Mouse (Mus musculus) liver, embryonic 11.5 days (tissue): ENCODE results near the gene Esr2. TPM values are rescaled to one million over a fixed set of nuclear protein-coding genes. Genes with fewer than 3 reads are reported as not detected.
"Not testable (repeated sequence)": the region's sequence is repeated elsewhere in the genome, so short reads cannot be mapped to it uniquely, and the experiment has no call there.

Experiments
- ATAC-seq: fragments of 200-750 bp; cut with Nextera tagmentation; replicated peaks from 2 replicates; pipeline ENCODE4 v1.8.0; 2017; ENCODE audit warnings: moderate number of reproducible peaks, mild to moderate bottlenecking, moderate TSS enrichment, moderate library complexity; ENCODE audit not compliant: low FRiP score
- DNase-seq: peaks from one replicate; pipeline ENCODE4 v3.0.0-alpha.2; 2017; ENCODE audit warnings: low spot score
- H3K27ac ChIP-seq: fragments of 300-500 bp; sonication (generic); 2 replicates; pipeline ENCODE4 v1.5.1; 2014; ENCODE audit warnings: mild to moderate bottlenecking, low read depth, low read length, control low read depth
- H3K27me3 ChIP-seq: fragments of 300-500 bp; sonication (generic); replicated peaks from 2 replicates; pipeline ENCODE4 v1.6.1; 2014; ENCODE audit warnings: low read length, mixed read lengths; ENCODE audit not compliant: control insufficient read depth, insufficient read depth
- H3K36me3 ChIP-seq: fragments of 300-500 bp; sonication (generic); 2 replicates; pipeline ENCODE4 v1.6.1; 2014; ENCODE audit warnings: mild to moderate bottlenecking, low read length, moderate library complexity, mixed read lengths; ENCODE audit not compliant: control insufficient read depth, insufficient read depth
- H3K4me1 ChIP-seq: fragments of 300-500 bp; sonication (generic); replicated peaks from 2 replicates; pipeline ENCODE4 v1.6.1; 2014; ENCODE audit warnings: low read length, mixed read lengths; ENCODE audit not compliant: control insufficient read depth, insufficient read depth
- H3K4me2 ChIP-seq: fragments of 300-500 bp; sonication (generic); 2 replicates; pipeline ENCODE4 v1.6.1; 2014; ENCODE audit warnings: mild to moderate bottlenecking, control low read depth, moderate library complexity
- H3K4me3 ChIP-seq: fragments of 300-500 bp; sonication (generic); 2 replicates; pipeline ENCODE4 v1.5.1; 2014; ENCODE audit warnings: low read depth, low read length, control low read depth
- H3K9ac ChIP-seq: fragments of 300-500 bp; sonication (generic); 2 replicates; pipeline ENCODE4 v1.6.1; 2014; ENCODE audit warnings: low read depth, low read length, control low read depth
- H3K9me3 ChIP-seq: fragments of 300-500 bp; sonication (generic); 2 replicates; pipeline ENCODE4 v1.6.1; 2016; ENCODE audit warnings: low read length, inconsistent platforms, mixed read lengths; ENCODE audit not compliant: control insufficient read depth
- WGBS: fragments of 180-500 bp; shearing (Covaris S2); extraction: QIAGEN DNeasy Blood & Tissue Kit; methylation state at CpG from one replicate; pipeline ENCODE4 v1.1.7; 2014; 5-methylcytosine and 5-hydroxymethylcytosine counted together
- polyA plus RNA-seq: library from polyadenylated mRNA; unstranded; fragments of >200 nt; fragmentation: Nextera tagmentation; extraction: Ambion mirVana; gene quantifications from 2 replicates; pipeline ENCODE4 v1.2.1, GENCODE M21; 2014

Gene Esr2
- polyA plus RNA-seq: 0.15 and 0.29 TPM in 2 replicates

DNA sequence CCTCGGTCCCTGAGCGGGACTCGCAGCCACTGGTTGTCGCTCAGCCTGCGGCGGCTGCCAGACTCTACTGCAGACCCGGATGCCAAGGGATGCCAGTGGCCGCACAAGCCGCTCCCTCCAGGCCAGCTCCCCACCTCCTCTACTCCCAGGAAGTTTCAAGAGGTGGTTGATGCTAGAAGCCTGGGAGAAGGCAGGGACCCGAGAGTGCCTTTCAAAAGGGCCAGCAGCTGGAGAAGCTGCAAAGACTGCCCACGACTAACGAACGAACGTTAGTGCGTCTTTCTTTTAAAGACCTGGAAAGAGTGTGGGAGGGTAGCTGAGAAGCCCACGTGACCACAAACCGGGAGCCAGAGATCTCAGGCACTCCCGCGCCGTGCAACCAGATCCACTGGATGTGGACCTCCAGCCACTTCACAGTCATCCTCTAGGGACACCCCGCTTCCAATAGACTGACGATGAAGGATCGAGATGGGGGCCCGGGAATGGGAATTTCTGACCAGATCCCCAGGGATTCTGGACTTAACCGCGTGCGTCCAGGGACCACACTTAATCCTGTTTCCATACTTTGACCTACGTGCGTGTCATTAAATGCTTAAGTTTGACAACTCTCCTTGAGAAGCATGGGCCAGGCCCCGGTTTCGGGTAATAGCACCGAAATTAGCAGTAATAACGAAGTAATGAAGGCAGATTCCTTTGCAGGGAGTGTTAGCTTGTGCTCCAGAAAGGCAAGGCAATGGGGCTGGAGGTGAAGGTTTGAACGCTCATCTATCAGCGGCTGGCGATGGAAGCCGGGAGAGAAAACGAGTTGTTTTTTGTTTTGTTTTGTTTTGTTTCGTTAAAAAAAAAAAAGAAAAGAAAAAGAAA lies at the start of gene Esr2:
Gene Esr2, minus strand, starts transcription at position 260 of the 864 bp plus-strand sequence.
- Histone ChIP-seq H3K4me3 (peak within 1 kb of the TSS; percentile 44), H3K27me3 (peaks cover 19% of the 10 kb centered on the region), H3K4me1 (no peaks in the 10 kb centered on the region), H3K27ac (no peak within 1 kb of the TSS), H3K36me3 (no peaks in the 10 kb centered on the region), H3K9ac (no peak within 1 kb of the TSS), H3K4me2 (peak within 1 kb of the TSS; percentile 86), H3K9me3 (no peaks in the 10 kb centered on the region)
- ATAC-seq: no peak
- peak; percentile 47 for DNase-seq
- 1% methylated on average over 39 of the region's 39 CpGs for WGBS

- not testable (repeated sequence) for H3K9ac ChIP-seq, H3K4me3 ChIP-seq, H3K4me2 ChIP-seq, ATAC-seq, H3K36me3 ChIP-seq, H3K4me1 ChIP-seq, DNase-seq, H3K27ac ChIP-seq, H3K27me3 ChIP-seq, H3K9me3 ChIP-seq
- WGBS: 56% methylated on average over 1 of the region's 8 CpGs
Observed at GRCm38 (mm10) chr12:76222104-76222503, 45.0 kb upstream of the Esr2 start.

GRCm38 (mm10) chr12:76216716-76217115 lies 39.7 kb upstream of the Esr2 start:
- Histone ChIP-seq H3K4me1 (no peaks in the 10 kb centered on the region), H3K9me3 (no peaks in the 10 kb centered on the region), H3K4me3 (no peak overlapping the region), H3K27me3 (no peaks in the 10 kb centered on the region), H3K4me2 (no peak overlapping the region), H3K9ac (no peak overlapping the region), H3K27ac (no peak overlapping the region), H3K36me3 (no peaks in the 10 kb centered on the region)
- DNase-seq (no peak), ATAC-seq (no peak)
- 64% methylated on average over 11 of the region's 11 CpGs for WGBS

DNA sequence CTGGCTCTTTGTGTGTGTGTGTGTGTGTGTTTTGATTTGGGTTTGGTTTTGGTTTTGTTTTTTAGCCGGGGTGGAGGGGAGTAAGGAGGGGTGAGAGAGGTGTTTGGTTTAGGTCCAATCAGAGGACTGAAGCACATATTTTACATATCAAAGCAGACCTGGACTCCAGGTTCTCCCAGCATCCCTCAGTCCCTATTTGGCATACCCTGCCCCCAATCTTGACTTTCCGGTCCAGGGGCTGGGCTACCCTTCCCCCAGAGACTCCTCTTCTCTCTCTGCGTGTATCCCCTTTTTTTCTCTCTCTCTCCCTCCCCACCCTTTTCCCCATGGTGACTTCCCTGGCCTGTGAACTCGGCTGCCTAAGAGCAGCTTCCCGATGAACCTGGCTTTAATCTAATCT lies 38.1 kb upstream of the Esr2 start:
- ATAC-seq (no peak), DNase-seq (no peak)
- no peak overlapping the region for H3K9ac ChIP-seq
- 31% methylated on average over 5 of the region's 5 CpGs for WGBS
- no peaks in the 10 kb centered on the region for H3K27me3 ChIP-seq
- no peaks in the 10 kb centered on the region for H3K9me3 ChIP-seq
- no peak overlapping the region for H3K4me2 ChIP-seq
- H3K27ac ChIP-seq: no peak overlapping the region
- H3K36me3 ChIP-seq: no peaks in the 10 kb centered on the region
- H3K4me1 ChIP-seq: no peaks in the 10 kb centered on the region
- no peak overlapping the region for H3K4me3 ChIP-seq

DNA sequence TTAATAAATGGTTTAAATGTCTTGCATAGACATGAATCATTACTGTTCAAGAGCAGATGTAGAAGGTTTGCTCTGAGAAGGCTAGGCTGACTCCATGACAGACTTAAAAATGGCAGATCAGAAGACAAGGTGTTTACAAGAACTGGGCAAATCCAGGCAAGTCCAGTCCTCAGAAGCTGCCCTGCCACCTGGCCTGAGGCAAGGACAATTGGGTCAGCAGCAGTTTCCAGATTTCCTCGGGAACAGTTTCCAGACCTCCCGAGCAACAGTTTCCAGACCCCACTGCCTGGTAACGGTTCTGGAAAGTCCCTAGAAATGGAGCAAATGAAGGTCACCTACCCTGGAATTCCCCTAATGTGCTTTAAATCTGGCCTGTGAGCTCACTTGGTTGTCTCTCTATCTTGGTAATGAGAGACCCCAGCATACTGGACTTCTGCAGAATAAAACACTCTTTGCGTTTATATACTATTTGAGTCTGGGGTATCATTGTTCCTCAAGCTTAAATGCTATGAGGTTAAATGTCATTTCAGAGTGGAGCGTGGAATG lies 32.4 kb upstream of the Esr2 start:
- DNase-seq: no peak
- Histone ChIP-seq H3K9ac (no peak overlapping the region), H3K4me1 (no peaks in the 10 kb centered on the region), H3K36me3 (no peaks in the 10 kb centered on the region), H3K27ac (no peak overlapping the region), H3K9me3 (no peaks in the 10 kb centered on the region), H3K4me2 (no peak overlapping the region), H3K4me3 (no peak overlapping the region), H3K27me3 (no peaks in the 10 kb centered on the region)
- ATAC-seq: no peak
- 89% methylated on average over 5 of the region's 5 CpGs for WGBS

DNA sequence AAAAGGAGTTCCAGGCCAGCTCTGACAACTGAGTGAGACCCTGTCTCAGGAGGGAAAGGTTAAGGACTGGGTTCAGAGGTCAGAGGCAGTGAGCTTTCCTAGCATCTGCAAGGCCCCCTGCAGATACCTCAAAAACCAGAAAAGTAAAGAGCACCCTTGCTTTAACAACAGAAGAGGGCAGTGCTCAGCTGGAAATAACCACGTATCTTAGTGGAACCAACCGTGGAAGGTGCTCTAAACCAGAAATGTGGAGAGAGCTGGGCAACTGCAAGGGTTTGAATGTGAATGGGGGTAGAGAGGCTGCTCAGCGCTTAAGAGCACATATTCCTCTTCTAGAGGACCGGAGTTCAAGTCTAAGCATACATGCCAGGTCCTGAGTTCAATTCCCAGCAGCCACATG lies 23.3 kb upstream of the Esr2 start:
- 0 out of 2 replicates have a peak, but pooled peaks cover 3% of the 10 kb centered on the region for H3K27me3 ChIP-seq
- H3K36me3 ChIP-seq: no peaks in the 10 kb centered on the region
- H3K4me3 ChIP-seq: no peak overlapping the region
- no peak for ATAC-seq
- no peak overlapping the region for H3K27ac ChIP-seq
- H3K9me3 ChIP-seq: no peaks in the 10 kb centered on the region
- peaks cover 9% of the 10 kb centered on the region for H3K4me1 ChIP-seq
- H3K4me2 ChIP-seq: no peak overlapping the region
- WGBS: 67% methylated on average over 4 of the region's 4 CpGs
- no peak overlapping the region for H3K9ac ChIP-seq
- DNase-seq: no peak

DNA sequence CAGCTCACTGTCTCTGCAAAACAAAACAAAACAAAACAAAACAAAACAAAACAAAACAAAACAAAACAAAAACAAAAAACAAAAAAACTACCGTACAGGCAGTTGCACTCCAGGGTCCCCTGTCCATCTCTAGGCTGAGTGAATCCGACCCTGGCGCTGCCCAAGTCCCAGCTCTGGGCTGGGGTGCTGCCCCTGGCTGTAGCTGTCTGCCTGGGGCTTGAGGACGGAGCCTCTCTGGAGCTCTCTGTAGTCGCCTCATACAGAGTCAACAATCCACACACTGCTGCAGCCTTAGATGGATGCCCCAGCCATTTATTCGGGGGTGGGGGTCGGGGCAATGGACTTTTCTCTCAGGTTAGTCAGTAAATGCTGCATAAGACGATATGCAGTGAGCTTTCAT lies 20.0 kb upstream of the Esr2 start:
- H3K27me3 ChIP-seq: 0 out of 2 replicates have a peak, but pooled peaks cover 3% of the 10 kb centered on the region
- H3K27ac ChIP-seq: no peak overlapping the region
- H3K36me3 ChIP-seq: no peaks in the 10 kb centered on the region
- WGBS: 38% methylated on average over 8 of the region's 8 CpGs
- ATAC-seq (no peak), DNase-seq (no peak)
- peak overlapping the region; percentile 98 for H3K4me2 ChIP-seq
- H3K9ac ChIP-seq: no peak overlapping the region
- H3K4me3 ChIP-seq: no peak overlapping the region
- H3K4me1 ChIP-seq: peaks cover 9% of the 10 kb centered on the region
- H3K9me3 ChIP-seq: no peaks in the 10 kb centered on the region

DNA sequence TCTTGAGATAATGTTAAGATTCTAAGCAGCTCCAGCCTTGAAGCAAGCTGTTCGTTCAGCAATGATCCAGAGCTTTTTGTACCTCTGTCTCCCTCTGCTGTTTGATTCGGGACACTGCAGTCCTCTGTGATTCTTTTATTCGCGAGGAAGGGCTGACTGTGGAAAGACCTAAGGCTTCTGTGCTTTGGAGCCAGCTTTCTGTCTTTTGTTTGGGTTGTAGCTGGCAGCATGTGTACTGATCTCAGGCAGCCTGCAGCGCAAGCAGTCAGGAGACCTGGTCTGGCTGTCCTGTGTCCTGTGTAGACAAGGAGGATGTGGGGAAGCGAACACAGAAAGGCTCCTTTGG lies 19.6 kb upstream of the Esr2 start:
- Histone ChIP-seq H3K27me3 (0 out of 2 replicates have a peak, but pooled peaks cover 3% of the 10 kb centered on the region), H3K4me2 (peak overlapping the region; percentile 98), H3K9me3 (no peaks in the 10 kb centered on the region), H3K36me3 (no peaks in the 10 kb centered on the region), H3K4me1 (peaks cover 9% of the 10 kb centered on the region), H3K9ac (peak overlapping the region; percentile 40; the same call in 1 of the 2 replicates), H3K4me3 (peak overlapping the region; percentile 47), H3K27ac (no peak overlapping the region)
- ATAC-seq (peak; percentile 40), DNase-seq (peak; percentile 57)
- 10% methylated on average over 6 of the region's 6 CpGs for WGBS
